Mouse (Mus musculus): ENCODE data around the gene Ptprz1.

The Ptprz1 gene

DNA sequence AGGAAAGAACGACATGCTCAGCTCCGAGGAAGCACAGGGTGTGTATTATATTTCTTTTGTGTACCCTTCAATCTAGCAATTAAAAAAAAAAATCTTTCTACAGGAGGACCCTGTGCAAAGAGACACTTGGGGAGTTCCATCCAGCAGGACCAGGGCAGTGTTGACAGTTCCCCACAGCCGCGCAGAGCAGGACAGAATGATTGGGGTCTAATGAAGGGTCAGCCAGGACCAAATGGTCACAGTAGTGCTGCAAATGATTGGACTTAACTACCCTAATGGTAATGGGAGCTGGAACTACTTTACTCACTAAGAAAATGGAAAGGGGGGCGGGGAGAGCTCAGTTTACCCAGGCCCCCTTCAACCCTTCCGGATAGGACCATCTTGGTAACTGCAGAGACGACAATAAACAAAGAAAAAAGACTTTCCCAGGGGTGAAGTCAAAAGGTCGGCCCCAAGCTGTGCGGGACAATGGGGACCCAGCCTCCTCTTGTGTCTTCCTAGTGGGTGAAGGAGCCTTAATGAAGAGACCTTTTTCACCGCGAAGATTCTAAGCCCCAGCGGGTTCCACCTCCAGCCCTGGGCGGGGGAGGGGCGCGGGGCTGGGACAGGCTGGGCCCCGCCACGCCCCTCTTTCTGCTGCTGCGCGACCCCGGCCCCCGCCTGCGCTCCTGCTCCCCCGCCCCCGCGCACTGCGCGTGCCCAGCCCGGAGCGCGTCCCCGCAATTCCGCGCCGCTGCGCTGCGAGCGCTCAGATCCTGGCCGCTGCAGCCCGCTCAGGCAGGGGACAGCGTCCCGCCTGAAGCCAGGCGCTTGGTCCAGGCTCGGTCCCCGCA lies at the start of gene Ptprz1:
TSS of gene Ptprz1 (plus strand) at position 722 of the 833 bp plus-strand sequence.
- no peak for DNase-seq (ENCODE audit: low spot score in 2 of 2)

DNA sequence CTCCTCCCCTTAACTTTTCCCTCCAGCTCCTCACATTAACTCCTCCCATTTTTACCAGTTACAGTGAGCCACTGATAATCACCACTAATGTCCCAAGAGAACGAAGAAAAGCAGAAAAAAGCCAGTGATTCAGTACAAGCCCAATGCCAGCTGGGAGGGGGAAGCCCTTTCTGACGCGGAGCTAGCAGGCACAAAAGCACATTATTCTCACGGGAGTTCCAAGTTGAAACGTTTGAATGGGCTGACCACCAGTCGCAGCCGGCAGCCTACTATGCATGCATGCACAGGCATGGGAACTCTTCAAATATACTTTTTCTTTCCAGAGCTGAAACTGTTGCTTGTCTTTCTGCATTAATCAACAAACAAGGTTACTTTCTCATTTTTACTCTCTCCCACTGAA lies 41.7 kb upstream of the Ptprz1 start:
- no peak for DNase-seq (ENCODE audit: low spot score in 2 of 2)

DNA sequence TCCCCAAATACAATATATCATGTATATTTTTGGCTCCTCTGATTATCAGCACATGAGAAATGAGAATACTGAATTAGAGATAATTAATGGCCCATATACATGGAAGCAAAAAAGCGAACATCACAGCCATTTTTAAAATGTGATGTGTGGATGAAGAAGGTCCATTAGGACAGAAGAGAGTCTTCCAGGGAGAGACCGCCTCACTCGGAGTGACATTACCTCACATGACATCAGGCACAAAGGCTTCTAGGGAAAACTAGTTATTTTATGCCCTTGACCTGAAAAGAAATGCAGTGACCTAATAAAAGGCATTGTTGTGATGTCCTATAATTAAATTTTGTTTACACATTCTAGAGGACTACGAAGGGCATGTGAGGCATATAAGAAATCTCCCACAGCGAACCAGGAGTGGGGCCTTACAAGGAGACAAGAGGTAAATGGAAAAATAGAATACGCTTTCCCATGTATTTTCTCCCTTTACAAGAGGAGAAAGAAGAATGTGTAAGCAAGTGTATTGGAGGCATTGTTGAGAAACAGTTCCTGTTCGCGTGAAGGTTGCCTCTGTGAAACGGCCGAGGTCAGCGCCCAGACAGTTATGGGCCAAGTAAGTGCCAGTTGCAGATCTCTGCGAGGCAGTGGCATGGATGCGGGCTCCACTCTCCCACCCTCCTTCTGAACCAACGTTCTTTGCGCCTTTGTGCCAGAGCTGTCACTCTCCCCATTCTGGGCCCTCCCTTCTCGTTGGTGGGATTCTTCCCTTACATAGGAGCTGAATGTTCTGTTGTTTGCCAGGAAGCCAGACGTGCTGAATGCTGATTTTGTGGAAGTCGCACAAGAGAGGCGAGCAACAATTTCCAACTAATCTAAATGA lies 41.0 kb upstream of the Ptprz1 start:
- no peak for DNase-seq (ENCODE audit: low spot score in 2 of 2)

DNA sequence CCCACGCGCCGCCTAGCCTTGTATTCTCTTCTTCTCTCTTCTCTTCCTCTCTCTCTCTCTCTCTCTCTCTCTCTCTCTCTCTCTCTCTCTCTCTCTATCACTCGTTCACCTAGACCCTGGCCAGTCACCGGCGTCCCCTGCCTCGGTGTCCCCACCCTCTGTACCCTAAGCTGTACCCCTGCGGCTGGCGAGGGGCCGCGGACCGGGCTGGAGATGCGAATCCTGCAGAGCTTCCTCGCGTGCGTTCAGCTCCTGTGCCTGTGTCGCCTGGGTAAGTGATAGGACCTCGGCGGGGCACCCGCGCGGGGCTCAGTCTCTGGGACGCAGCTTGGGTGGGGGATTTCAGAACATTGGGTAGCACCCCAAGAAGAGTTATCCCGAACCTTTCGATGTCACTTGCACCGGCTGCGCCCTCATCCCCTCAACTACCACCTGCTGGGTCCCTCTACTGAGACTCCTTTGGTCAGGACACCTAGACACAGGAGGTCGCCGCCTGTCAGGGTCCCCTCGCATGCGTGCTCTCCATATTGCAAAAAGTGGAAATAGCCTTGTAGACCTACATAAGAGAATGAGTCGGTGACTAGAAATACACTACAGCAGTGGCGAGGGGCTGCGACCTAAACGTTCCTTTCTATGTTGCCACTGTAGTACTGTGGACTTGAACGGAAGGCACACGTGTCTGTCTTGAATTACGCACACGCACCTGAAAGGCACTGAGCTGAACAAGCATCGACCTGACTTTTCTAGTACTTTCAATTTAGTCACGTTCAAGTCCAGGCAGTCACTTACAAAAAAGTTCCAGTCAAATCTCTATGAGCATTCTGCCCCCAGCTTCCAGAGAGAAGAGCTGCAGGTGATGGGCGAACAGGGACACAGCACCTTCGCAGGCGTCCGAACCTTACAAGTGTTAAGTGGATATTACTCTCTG lies 576 bp downstream of the Ptprz1 start:
- DNase-seq (ENCODE audit: low spot score in 2 of 2) = peak in 1 of 2 experiments; percentile 2

DNA sequence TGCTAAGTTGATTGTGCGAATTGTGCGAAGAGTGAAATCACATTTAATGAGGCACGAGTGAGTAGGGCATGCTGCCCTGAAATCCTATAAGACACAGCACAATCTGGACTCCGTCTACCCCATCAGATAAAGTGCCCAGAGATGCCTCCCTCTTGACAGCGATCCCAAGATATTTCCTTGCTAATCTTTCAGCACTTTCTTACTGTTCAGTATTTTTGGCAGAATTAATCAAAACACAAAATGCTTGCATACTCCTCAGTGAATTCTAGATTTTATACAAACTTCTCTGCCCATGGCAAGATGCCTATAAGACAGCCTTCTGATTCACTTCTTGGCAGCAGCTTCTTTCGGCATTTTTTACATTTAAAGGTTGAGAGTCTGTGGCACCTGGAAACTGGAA lies 12.7 kb downstream of the Ptprz1 start:
- DNase-seq (ENCODE audit: low spot score in 2 of 2) = no peak

DNA sequence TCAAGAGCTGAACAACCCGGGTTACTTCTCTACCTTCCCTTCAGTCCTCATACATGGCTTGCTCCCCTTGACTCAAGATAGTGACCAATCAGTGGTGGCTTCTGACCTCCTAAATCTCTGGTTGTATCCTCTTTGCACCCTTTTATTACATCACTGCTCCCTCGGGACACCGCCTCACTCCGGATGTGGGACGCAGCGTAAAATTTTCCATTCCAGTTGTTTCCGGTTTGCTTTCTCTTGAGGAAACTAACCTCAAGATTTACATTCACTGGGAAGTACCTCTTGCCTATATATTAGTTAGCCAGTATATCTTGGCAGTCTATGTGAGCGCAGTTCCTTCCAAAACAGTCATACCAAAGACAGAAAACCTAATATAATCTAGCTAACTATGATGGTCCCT lies 14.0 kb downstream of the Ptprz1 start:
- DNase-seq (ENCODE audit: low spot score in 2 of 2) = no peak

DNA sequence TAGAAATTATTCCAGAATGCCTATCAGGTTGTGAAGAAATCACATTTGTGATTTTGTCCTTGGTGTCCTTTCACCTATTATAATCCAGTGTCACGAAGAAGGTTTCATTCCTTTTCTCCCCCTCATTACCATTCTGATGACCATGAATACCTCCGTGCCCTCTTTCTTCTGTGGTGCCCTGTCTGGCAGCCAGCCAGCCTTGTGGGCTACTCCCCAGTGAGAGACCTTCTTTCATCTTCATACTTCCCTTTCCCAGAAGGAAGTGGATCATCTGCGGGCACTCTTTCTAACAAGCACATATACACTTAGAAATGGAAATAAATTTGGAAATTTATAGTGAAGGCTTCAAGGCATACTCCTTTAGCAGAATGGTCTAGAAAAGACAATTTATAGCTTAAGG lies 26.7 kb downstream of the Ptprz1 start:
- no peak for DNase-seq (ENCODE audit: low spot score in 2 of 2)

DNA sequence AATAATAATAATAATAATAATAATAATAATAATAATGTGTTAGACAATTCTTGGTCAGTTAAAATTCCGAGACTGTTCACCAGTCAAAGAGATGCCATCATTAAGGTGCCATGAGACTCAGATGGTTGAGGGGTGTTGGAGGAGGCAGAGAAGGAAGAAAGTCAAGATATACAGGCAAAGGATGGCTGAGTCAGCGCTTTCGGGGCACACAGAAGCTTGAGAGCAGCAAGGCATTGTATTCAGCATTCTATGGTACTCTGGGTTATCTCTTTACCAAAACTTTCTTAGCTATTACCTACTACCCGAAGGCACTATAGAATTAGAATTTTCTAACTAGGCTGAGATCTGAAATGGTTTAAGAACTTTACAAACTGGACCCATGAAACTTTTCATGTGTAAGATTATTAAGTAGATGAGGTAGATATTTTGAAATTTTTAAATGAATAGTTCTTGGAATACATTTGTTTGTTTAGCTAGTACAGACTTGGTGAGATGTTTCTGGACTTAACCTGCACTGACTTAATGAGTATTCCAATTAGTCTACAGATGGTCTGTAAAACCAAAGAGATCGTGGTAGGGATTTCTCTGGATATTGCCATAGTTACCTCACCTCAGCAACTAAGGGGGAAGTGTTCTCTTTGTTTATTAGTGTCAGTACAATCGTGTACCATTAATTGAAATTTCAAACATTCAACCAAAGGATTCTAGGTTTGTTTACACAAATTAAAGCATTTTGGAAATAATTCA lies 33.4 kb downstream of the Ptprz1 start:
- DNase-seq (ENCODE audit: low spot score in 2 of 2) = no peak

DNA sequence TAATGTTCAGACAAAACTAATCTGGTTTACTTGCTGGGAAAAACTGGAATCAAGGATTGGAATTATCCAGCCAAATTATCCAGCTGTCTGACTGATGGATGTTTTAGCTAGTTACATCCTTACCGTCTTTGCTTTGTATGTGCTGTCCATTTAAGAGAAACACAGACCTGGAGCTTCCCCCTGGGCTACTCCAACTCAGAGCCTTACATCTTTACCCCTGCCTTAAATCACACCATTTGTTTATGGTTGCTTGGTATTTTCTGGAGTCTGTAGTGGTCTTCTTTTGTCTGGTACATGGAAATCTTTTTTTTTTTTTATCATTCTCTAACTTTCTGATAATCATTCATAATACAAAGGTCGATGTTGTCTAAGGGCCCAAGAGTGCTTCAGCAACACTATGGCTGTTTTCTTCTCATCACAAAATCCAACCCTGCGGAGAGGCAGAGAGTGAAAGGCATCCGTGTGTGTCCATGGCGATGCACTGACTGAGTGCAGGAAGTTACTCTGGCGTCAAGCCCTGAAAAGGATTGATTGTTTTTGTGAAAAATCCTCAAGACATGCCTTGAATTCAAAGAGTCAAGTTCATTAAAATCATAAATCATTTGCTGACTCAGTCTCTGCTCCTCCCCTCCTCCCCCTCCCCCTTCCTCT lies 34.1 kb downstream of the Ptprz1 start:
- DNase-seq (ENCODE audit: low spot score in 2 of 2) = no peak

DNA sequence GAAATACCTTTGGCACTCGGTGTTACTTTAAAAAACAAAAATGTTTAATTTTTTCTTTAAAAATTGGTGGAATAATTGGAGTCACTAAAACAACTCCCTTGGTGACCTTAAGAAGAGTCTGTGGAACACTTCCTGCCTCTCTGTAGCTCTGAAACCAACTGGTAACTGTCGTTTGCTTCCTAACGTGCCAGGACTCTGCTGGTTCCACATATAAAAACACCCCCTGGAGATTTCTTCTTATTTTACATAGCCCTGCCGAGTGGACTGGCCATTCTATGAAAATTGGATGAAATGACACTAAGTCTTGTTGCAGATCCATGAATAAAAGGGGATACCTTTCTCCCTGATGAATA lies 34.6 kb downstream of the Ptprz1 start:
- DNase-seq (ENCODE audit: low spot score in 2 of 2) = no peak

DNA sequence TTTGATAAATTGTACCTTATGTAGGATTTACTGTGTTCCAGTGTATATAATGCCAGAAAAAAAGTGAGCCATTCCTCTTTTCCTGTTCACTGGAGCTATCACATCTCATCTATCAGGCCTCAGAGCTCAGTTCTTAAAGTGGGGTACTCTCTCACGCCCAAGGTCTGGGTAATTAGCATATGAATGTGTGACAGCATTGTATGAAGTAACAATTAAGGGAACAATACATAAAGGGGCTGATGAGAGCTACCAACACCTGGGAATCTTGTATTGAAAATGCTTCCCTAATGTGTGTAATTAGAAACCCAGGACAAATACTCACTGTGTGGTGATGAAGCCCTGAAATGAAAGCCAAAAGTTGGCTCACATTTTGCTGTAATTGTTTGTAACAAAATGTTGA lies 47.6 kb downstream of the Ptprz1 start:
- DNase-seq (ENCODE audit: low spot score in 2 of 2) = no peak

DNA sequence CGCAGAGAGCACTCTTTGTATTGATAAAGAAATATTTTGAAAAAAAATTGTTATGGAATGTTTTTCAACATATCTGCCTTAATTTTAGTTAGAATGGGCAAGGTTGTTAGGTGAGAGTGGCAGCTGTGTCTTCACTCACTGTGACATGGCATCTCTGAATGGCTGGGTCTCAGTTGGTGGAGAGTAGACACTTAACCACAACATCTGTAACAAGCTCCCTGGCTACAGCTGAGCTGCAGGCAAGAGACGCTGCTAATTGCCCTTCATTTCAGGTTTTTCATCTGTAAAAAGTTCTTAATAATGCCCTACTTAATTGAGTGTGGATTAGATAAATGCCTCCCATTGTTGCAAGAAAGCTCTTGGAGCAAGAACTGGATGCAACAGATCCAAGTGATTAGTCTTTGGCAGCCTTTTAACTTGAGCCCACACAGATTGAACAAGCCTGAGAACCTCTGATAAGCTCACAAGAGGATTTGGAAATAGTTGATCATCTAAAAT lies 57.5 kb downstream of the Ptprz1 start:
- no peak for DNase-seq (ENCODE audit: low spot score in 2 of 2)

DNA sequence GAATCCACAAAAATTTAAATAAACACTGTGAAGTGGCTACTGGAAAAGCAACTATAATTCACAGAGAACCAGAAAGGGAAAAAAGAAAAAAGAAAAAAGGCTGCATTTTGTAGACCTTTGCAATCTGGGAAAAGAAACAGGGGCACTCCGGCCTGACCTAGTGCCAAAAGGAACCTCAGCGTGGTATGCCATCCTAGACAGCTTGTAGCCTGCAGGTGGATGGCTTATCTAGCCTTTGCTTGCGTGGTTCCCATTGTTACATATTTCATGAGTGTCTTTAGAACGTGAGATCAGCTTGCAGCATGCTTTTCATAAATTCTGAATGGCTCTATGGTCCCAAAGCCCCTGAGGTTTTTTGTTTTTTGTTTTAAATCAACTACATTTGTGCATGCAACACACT lies 61.8 kb downstream of the Ptprz1 start:
- no peak for DNase-seq (ENCODE audit: low spot score in 2 of 2)

DNA sequence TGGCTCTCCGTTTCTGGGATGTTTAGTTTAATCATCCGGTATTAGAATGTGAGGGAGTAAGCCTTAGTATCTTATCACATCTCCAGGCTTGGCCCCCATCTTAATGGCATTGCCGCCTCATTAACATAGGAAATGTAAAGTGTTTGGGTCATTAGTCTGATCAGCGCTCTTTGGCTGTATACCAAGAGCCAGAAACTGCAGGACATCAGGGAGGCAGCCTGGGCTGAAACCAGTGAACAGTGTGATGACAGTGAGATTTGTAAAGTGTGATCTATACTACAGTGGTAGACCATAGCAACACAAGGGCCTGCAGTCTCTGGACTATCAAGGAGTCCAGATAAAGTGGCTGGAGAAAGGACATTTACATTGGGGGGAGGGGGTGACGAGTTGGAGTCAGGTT lies 62.2 kb downstream of the Ptprz1 start:
- DNase-seq (ENCODE audit: low spot score in 2 of 2) = no peak

DNA sequence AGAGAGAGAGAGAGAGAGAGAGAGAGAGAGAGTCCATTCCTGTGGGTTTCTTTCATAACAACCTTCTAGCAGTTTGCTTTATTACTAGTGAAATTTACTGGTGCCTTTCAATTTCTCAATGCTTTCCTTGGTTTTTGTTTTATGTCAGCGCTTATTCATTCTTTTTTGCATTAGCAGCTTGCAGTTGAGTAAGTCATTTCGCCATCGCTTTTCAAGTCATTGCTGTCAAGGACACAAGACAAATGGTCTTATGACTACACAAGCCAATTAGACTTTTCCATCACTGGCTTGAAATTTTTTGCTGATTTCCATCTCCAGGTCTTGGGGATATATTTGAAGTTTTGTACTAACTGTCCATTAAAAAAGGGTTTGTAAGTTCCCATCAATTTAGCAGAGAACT lies 68.9 kb downstream of the Ptprz1 start:
- no peak for DNase-seq (ENCODE audit: low spot score in 2 of 2)

DNA sequence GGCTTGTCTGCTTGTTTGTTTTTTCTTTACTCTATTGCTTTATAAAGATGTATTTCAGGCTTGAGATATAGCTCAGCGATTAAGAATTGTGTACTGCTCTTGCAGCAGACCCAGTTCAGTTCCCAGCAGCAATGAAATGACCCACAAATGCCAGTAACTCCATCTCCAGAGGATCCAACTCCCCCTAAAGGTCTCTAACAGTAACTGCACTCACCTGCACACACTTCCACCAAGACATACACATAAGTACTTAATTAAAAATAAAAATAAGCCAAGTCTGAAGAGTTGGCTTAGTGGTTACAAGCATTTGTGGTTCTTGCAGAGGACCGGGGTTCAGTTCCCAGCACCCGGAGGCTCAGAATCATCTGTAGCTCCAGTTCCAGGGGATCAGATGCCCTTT lies 88.1 kb downstream of the Ptprz1 start:
- DNase-seq (ENCODE audit: low spot score in 2 of 2) = no peak

DNA sequence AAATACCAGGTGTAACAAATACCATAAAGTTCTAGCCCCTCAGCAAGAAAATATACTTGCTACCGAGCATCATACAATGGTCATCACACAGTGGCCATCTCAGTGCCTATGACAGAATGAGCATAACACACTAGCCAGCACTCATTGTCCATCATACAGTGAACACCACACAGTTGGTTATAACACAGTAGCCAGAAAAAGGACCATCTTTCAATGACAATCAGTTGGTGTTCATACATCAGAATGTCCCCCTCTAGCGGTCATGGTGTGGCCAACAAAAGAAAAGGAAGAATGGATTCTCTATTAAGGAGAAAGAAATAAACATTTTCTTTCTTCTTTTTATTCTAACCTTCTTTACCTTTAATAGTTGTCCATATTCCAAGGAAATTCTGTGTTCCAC lies 92.8 kb downstream of the Ptprz1 start:
- DNase-seq (ENCODE audit: low spot score in 2 of 2) = no peak

DNA sequence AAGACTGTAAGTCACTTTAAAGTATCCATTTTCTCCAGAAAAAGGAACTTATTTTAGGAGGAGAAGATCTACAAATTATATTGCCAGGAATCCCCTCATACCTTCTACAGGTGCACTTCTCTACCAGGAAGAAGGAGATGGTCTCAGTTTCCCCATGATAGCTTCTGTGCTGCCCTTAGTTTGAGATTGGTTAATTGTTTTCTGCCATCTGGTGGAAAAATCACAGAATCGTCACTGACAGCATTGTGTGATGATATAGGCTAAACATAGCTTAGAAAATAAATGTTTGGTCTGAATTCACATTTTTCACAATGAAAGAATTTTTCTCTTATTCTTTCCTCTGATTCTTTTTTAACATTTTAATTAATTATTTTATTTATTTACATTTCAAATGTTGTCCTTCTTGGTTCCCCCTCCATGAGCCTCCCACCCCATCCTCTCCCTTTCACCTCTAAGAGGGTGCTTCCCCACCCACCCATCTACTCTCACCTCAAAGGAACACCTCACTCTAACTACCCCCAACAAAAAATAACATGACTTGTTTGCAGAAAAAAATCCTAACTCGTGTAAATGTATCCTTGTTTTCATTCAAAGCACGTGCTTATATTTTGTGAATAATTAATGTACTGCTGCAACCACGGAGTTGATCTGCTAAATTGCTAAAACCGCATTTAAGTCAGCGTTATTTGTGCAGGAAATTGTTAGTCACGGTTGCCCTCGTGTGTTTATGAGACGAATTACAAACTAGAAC lies 108.6 kb downstream of the Ptprz1 start:
- no peak for DNase-seq (ENCODE audit: low spot score in 2 of 2)

DNA sequence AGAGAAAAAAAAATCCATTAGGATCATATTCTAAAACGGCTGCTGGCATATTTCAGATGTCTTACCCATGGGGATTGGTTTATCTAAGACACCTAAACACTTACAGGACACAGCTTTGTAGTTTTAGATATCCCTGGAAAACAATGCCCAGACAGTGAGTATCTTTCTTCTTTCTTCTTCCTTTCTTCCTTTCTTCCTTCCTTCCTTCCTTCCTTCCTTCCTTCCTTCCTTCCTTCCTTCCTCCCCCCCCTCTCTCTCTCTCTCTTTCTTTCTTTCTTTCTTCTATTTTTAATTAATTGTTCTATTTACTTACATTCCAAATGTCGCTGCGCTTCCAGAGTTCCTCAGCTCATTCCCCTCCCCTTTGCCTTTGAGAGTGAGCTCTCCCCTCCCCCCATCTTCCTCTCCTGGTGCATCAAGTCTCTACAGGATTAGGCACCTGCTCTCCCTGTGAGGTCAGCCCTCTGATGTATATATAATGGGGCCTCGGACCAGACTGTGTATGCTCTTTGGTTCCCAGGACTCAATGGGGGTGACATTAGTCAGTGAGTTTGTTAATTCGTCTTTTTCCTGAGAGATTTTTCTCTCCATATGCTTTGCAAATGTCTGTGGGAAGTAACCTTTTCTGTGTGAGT lies 109.3 kb downstream of the Ptprz1 start:
- no peak for DNase-seq (ENCODE audit: low spot score in 2 of 2)
